Mouse (Mus musculus) spleen, adult 2 months (tissue): Measurements from ENCODE around the gene Slit1. TPM values are rescaled to one million over a fixed set of nuclear protein-coding genes. Genes with fewer than 3 reads are reported as not detected.

Experiments used
- DNase-seq, 2 experiments: peaks; one replicate each; pipeline versions ENCODE4 v3.0.0 to v3.0.0-alpha.2; 2012 to 2021; ENCODE audit warnings: low spot score in 2 of 2, low read depth in 1 of 2
- H3K27ac ChIP-seq: fragments of 200-500 bp; 2 replicates; pipeline ENCODE4 v1.5.1; 2012; ENCODE audit warnings: low read length, inconsistent platforms; ENCODE audit not compliant: insufficient read depth
- H3K27me3 ChIP-seq: fragments of 200-500 bp; 2 replicates; pipeline ENCODE4 v1.6.1; 2012; ENCODE audit warnings: mild to moderate bottlenecking, moderate library complexity, low read length, inconsistent platforms; ENCODE audit not compliant: control insufficient read depth, insufficient read depth
- H3K36me3 ChIP-seq: fragments of 200-500 bp; 2 replicates; pipeline ENCODE4 v1.6.1; 2012; ENCODE audit warnings: mild to moderate bottlenecking, low read length, inconsistent platforms; ENCODE audit not compliant: control insufficient read depth, insufficient read depth
- H3K4me1 ChIP-seq: fragments of 200-500 bp; 2 replicates; pipeline ENCODE4 v1.6.1; 2011; ENCODE audit warnings: inconsistent platforms; ENCODE audit not compliant: control insufficient read depth, insufficient read depth, insufficient read length
- H3K4me3 ChIP-seq: fragments of 200-500 bp; 2 replicates; pipeline ENCODE4 v1.5.1; 2011; ENCODE audit warnings: mild to moderate bottlenecking, inconsistent platforms; ENCODE audit not compliant: insufficient read depth, insufficient read length; ENCODE audit errors: extremely low read depth
- CTCF ChIP-seq: fragments of 200-500 bp; IDR thresholded peaks from 2 replicates; pipeline ENCODE4 v1.5.1; 2011; ENCODE audit warnings: mild to moderate bottlenecking, inconsistent platforms; ENCODE audit not compliant: insufficient read depth, insufficient read length, insufficient replicate concordance; ENCODE audit errors: extremely low read depth
- POLR2A ChIP-seq: fragments of 200-500 bp; IDR thresholded peaks from 2 replicates; pipeline ENCODE4 v1.6.1; 2011; ENCODE audit warnings: low read depth, low read length, inconsistent platforms
- whole genome bisulfite sequencing: fragments of 180-500 bp; shearing (Covaris S2); methylation state at CpG from one replicate; pipeline ENCODE4 v1.1.7; 2018; 5-methylcytosine and 5-hydroxymethylcytosine counted together
- polyA plus RNA-seq: library from polyadenylated mRNA; depleted of rRNA; stranded (reverse); fragments of >200 nt; gene quantifications from 2 replicates; pipeline ENCODE4 v1.2.3, GENCODE M21; 2012

Slit1 gene
- polyA plus RNA-seq, 1 experiment, result 0.78 TPM

DNA sequence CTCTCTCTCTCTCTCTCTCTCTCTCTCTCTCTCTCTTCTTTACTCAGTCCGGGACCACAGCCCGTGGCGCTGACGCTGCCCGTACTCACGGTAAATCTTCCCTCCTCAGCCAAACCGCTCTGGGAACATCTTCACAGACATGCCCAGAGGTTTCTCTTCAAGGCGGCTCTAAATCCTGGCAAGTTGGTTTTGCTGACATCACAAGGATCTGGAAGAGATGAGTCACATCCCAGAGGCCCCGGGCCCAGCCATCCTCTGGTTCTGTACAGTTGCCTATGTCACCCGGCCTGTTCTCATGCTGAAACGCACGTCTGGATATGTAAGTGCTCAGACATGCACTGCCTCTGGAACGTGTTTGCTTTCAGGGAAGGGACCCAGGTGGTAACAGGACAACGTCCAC is 4.0 kb upstream of the Slit1 start:
- WGBS, result 92% methylated on average over 14 of the region's 14 CpGs
- H3K4me1 ChIP-seq, result peaks cover 8% of the 10 kb centered on the region
- H3K36me3 ChIP-seq, result no peaks in the 10 kb centered on the region
- TF ChIP-seq CTCF, result no peak
- TF ChIP-seq POLR2A, result no peak
- H3K4me3 ChIP-seq, result no peak overlapping the region
- H3K27me3 ChIP-seq, result peaks cover 2% of the 10 kb centered on the region; the same call in 1 of the 2 replicates
- no peak for DNase-seq
- no peak overlapping the region for H3K27ac ChIP-seq

- no peak overlapping the region for H3K27ac ChIP-seq
- H3K36me3 ChIP-seq, result no peaks in the 10 kb centered on the region
- no peak for DNase-seq
- TF ChIP-seq POLR2A (no peak), CTCF (no peak)
- no peak overlapping the region for H3K4me3 ChIP-seq
- H3K27me3 ChIP-seq, result peaks cover 2% of the 10 kb centered on the region; the same call in 1 of the 2 replicates
- 74% methylated on average over 15 of the region's 15 CpGs for WGBS
- H3K4me1 ChIP-seq, result peaks cover 8% of the 10 kb centered on the region
Measured at GRCm38 (mm10) chr19:41745941-41746557, 2.6 kb upstream of the Slit1 start.

GRCm38 (mm10) chr19:41738896-41739295 is 4.6 kb downstream of the Slit1 start:
- H3K27ac ChIP-seq, result no peak overlapping the region
- no peak for DNase-seq
- H3K4me3 ChIP-seq, result no peak overlapping the region
- 42% methylated on average over 4 of the region's 4 CpGs for WGBS
- H3K4me1 ChIP-seq, result peaks cover 8% of the 10 kb centered on the region
- H3K27me3 ChIP-seq, result peaks cover 2% of the 10 kb centered on the region; the same call in 1 of the 2 replicates
- TF ChIP-seq POLR2A, result no peak
- H3K36me3 ChIP-seq, result no peaks in the 10 kb centered on the region

DNA sequence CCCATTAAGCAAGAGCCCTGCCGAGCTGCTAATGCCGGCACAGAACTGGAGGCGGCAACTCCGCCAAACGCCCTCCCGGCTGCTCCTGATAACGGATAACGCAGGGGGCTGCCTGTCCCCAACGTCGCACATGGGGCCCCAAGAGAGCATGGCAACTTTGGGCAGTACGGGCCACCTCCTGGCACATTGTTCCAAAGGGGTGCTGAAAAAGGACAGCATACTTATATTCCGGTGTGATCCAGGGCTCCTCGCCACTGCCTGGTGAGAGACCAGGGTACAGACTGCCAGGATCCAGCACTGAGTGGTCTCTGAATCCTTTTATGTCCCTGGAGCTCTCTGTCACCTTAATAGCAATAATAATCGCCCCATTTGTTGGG is 5.0 kb downstream of the Slit1 start:
- no peak overlapping the region for H3K27ac ChIP-seq
- H3K4me1 ChIP-seq, result peaks cover 5% of the 10 kb centered on the region
- WGBS, result 23% methylated on average over 14 of the region's 14 CpGs
- no peaks in the 10 kb centered on the region for H3K36me3 ChIP-seq
- TF ChIP-seq CTCF (no peak), POLR2A (no peak)
- no peak for DNase-seq
- H3K4me3 ChIP-seq, result no peak overlapping the region
- 0 out of 2 replicates have a peak, but pooled peaks cover 2% of the 10 kb centered on the region for H3K27me3 ChIP-seq

DNA sequence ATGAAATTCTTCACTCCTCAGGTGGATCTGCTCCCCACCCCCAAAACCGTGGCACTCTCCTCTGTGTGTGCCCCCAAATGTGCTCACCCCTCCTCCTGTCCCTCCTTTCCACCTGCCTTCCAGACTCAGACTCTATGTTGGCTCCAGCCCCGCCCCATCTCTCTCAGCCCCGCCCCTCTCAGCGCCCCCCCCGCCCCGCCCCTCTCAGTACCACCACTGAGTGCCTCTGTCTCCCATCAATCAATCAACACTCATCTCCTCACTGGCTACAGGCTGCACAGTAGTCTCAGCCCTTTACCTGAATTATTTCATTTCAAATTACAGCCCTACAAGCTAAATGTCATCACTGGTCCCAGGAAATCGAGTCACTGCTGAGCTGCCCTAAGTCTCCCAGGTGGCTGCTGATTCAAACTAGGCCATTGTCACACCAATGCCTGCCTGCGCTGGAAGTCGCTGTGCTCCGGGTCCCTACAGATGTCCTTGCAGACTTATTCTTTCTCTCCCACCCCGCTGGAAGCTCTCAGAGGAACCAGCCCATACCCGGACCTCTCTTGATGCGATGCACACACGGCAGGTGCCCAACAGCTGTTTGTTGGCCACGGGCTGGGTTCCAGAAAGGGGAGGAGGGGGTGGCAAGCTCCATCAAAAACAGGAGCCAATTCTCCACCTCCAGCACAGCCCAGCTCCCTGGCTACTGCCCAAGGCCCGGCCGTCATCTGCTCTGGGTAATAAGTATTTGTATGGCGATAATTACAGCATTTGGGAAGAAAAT is 5.6 kb downstream of the Slit1 start:
- DNase-seq, result no peak
- Histone ChIP-seq H3K36me3 (no peaks in the 10 kb centered on the region), H3K4me3 (no peak overlapping the region), H3K27me3 (0 out of 2 replicates have a peak, but pooled peaks cover 2% of the 10 kb centered on the region), H3K27ac (no peak overlapping the region), H3K4me1 (no peaks in the 10 kb centered on the region)
- TF ChIP-seq CTCF (no peak), POLR2A (no peak)
- 10% methylated on average over 18 of the region's 18 CpGs for WGBS

DNA sequence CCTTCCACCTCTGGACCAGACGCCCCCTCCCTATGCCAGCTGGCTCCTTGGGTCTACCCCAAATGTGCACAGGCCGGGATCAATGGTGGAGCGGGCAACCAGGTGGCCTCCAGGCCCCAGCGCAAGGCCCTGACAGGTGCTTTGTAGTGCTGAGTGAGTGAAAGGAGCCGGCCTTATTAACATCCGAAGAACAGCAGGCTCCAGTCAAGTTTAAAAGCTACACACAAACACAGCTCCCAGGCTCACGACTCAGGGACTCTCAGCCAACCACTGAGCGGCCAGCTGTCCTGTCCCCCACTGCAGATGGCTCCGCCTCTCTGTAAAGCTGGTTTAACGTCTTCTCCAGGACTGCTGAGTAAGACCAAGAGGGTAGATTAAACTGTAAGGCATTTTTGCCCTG is 8.8 kb downstream of the Slit1 start:
- WGBS, result 44% methylated on average over 10 of the region's 10 CpGs
- no peaks in the 10 kb centered on the region for H3K36me3 ChIP-seq
- H3K4me3 ChIP-seq, result no peak overlapping the region
- no peak overlapping the region for H3K27ac ChIP-seq
- DNase-seq, result no peak
- no peaks in the 10 kb centered on the region for H3K4me1 ChIP-seq
- no peaks in the 10 kb centered on the region for H3K27me3 ChIP-seq
- TF ChIP-seq CTCF (no peak), POLR2A (no peak)

DNA sequence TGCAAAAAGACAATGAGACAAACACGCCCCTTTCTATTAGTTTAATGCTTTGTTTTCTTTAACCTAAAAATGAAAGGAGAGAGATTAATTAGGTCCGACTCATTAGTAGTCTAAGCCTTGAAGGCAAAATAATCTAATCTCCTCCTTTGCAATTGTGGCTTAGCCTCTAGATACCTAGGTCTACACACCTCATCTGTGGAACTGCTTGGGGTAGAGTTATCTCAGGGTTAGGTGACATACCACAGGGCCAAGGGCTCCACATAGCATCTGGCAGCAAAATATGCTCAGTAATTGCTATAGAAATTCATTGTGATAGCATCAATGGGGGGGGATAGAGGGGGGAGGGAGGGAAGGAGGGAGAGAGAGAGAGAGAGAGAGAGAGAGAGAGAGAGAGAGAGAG is 18.0 kb downstream of the Slit1 start:
- 77% methylated on average over 2 of the region's 2 CpGs for WGBS
- 0 out of 2 replicates have a peak, but pooled peaks cover 4% of the 10 kb centered on the region for H3K4me1 ChIP-seq
- no peak overlapping the region for H3K4me3 ChIP-seq
- no peaks in the 10 kb centered on the region for H3K36me3 ChIP-seq
- TF ChIP-seq POLR2A, result no peak
- no peak for TF ChIP-seq CTCF
- no peak overlapping the region for H3K27ac ChIP-seq
- DNase-seq, result no peak
- no peaks in the 10 kb centered on the region for H3K27me3 ChIP-seq
